ENCODE assay signal across 8 mouse cellular contexts in genomic region chr2:12023402-12024111, GRCm38 (mm10).
A peak's percentile ranks its signal among the peaks of the same experiment; 100 is the strongest.
DNase-seq lines count a peak whose midpoint lies in the region; ATAC-seq and TF ChIP-seq lines count a peak whose summit lies in the region.

No protein-coding gene starts in this region.

- no peaks in the 10 kb centered on the region for H3K36me3 ChIP-seq in heart, embryonic 10.5 days

- no peak overlapping the region for H3K4me3 ChIP-seq in gastrocnemius, adult 2 months
- H3K4me3 ChIP-seq in heart, embryonic 10.5 days = no peak overlapping the region

- DNase-seq in gastrocnemius, adult 2 months = peak; percentile 24
- DNase-seq in gastrocnemius, adult 18-20 months (ENCODE audit: low spot score) = no peak
- no peak for DNase-seq in heart, embryonic 10.5 days (ENCODE audit: low spot score)
- DNase-seq in kidney, postnatal 14 days = peak; percentile 92
- no peak for DNase-seq in thymus, postnatal 36 days

- no peak for TF ChIP-seq CTCF in gastrocnemius, adult 2 months (IDR thresholded peaks at IDR 0.05)

- 48% methylated on average over 10 of the region's 10 CpGs for WGBS in heart, embryonic 10.5 days

- H3K4me1 ChIP-seq in heart, embryonic 10.5 days = peaks cover 13% of the 10 kb centered on the region

- H3K27ac ChIP-seq in gastrocnemius, adult 2 months = no peak overlapping the region
- H3K27ac ChIP-seq in heart, embryonic 10.5 days = peak overlapping the region; percentile 52

- intact Hi-C loops in gastrocnemius, adult 2 months (cut with DNase I) = no loop called here

- no peaks in the 10 kb centered on the region for H3K9me3 ChIP-seq in heart, embryonic 10.5 days

- no peaks in the 10 kb centered on the region for H3K27me3 ChIP-seq in heart, embryonic 10.5 days (ENCODE audit: insufficient read depth, poor library complexity, severe bottlenecking)

- ATAC-seq in megakaryocyte progenitor cell, adult 5-6 weeks (replicated peaks; ENCODE audit: poor library complexity) = peak; percentile 37
- ATAC-seq in inflammation-experienced regulatory T-cells, adult 6 months = no peak
- ATAC-seq in CD4-positive, CD25-positive, alpha-beta regulatory T cell, adult 4 months = no peak

Comparison
In these comparisons a context has a peak if more than half of its experiments do, and no peak if none do; other contexts are left out.
1. DNase-seq: peak in gastrocnemius, adult 2 months (single experiment) and kidney, postnatal 14 days (single experiment); none in gastrocnemius, adult 18-20 months (single experiment), heart, embryonic 10.5 days (single experiment) and thymus, postnatal 36 days (0 of 2).